Mouse (Mus musculus) thymus, adult 2 months (tissue): ENCODE results near the gene Nlrp3.

Source experiments
- CTCF ChIP-seq: fragments of 200-500 bp; IDR thresholded peaks from 2 replicates; pipeline ENCODE4 v1.5.1; 2012; ENCODE audit warnings: mild to moderate bottlenecking, control low read depth, low read length, moderate library complexity, borderline replicate concordance; ENCODE audit not compliant: control insufficient read depth, poor library complexity, insufficient read depth; ENCODE audit errors: extremely low read depth
- POLR2A ChIP-seq: fragments of 200-500 bp; IDR thresholded peaks from 2 replicates; pipeline ENCODE4 v1.6.1; 2012; ENCODE audit warnings: mild to moderate bottlenecking, low read length, control low read depth, moderate library complexity; ENCODE audit not compliant: control insufficient read depth, poor library complexity, insufficient read depth; ENCODE audit errors: extremely low read depth

- TF ChIP-seq POLR2A (no peak), CTCF (no peak)
Observed at GRCm38 (mm10) chr11:59497747-59498146, 43.6 kb upstream of the Nlrp3 start.
